Mouse (Mus musculus) myocyte (in vitro differentiated cells): Measurements from ENCODE around the gene Mga. TPM values are rescaled to one million over a fixed set of nuclear protein-coding genes. Genes with fewer than 3 reads are reported as not detected.

ENCODE experiments used
- H3K27me3 ChIP-seq: one replicate; pipeline ENCODE4 v1.6.1; 2011; ENCODE audit not compliant: control insufficient read depth, insufficient read depth, insufficient read length
- H3K36me3 ChIP-seq: one replicate; pipeline ENCODE4 v1.6.1; 2011; ENCODE audit not compliant: control insufficient read depth, insufficient read depth
- H3K4me2 ChIP-seq: one replicate; pipeline ENCODE4 v1.6.1; 2011; ENCODE audit warnings: low read depth, control low read depth
- H3K4me3 ChIP-seq: one replicate; pipeline ENCODE4 v1.5.1; 2011; ENCODE audit warnings: mild to moderate bottlenecking, control low read depth, moderate library complexity
- H3K79me2 ChIP-seq: one replicate; pipeline ENCODE4 v1.6.1; 2011; ENCODE audit not compliant: control insufficient read depth, insufficient read depth
- H3ac ChIP-seq: one replicate; pipeline ENCODE4 v1.6.1; 2011; ENCODE audit not compliant: control insufficient read depth, insufficient read length
- CEBPB ChIP-seq: IDR thresholded peaks from 2 replicates; pipeline ENCODE4 v1.6.1; 2011; ENCODE audit warnings: mild to moderate bottlenecking, moderate library complexity; ENCODE audit not compliant: poor library complexity, insufficient read depth, severe bottlenecking
- E2F4 ChIP-seq: IDR thresholded peaks from one replicate; pipeline ENCODE4 v1.6.1; 2011; ENCODE audit warnings: mild to moderate bottlenecking, control low read depth, moderate library complexity; ENCODE audit not compliant: insufficient read depth
- MAX ChIP-seq: IDR thresholded peaks from one replicate; pipeline ENCODE4 v1.6.1; 2011; ENCODE audit warnings: low read depth, mild to moderate bottlenecking, control low read depth
- MYOD1 ChIP-seq, 3 experiments: IDR thresholded peaks; one replicate each; pipeline ENCODE4 v1.6.1; 2011; ENCODE audit warnings: control low read depth in 2 of 3, low read depth in 2 of 3, mild to moderate bottlenecking in 2 of 3, moderate library complexity in 1 of 3; ENCODE audit not compliant: insufficient read length in 2 of 3, control insufficient read depth in 1 of 3
- MYOG ChIP-seq, 3 experiments: IDR thresholded peaks; one replicate each; pipeline ENCODE4 v1.6.1; 2011; ENCODE audit warnings: control low read depth in 2 of 3, low read depth in 2 of 3, mild to moderate bottlenecking in 2 of 3; ENCODE audit not compliant: insufficient read length in 2 of 3, control insufficient read depth in 1 of 3, insufficient read depth in 1 of 3
- POLR2A ChIP-seq: IDR thresholded peaks from one replicate; pipeline ENCODE4 v1.6.1; 2011; ENCODE audit warnings: low read depth, mild to moderate bottlenecking, control low read depth, moderate library complexity; ENCODE audit not compliant: insufficient read length
- POLR2AphosphoS2 ChIP-seq: IDR thresholded peaks from one replicate; pipeline ENCODE4 v1.6.1; 2011; ENCODE audit warnings: low read depth, control low read depth; ENCODE audit not compliant: insufficient read length
- REST ChIP-seq: IDR thresholded peaks from one replicate; pipeline ENCODE4 v1.6.1; 2011; ENCODE audit warnings: mild to moderate bottlenecking, control low read depth, moderate library complexity; ENCODE audit not compliant: insufficient read depth, insufficient read length
- SRF ChIP-seq: IDR thresholded peaks from one replicate; pipeline ENCODE4 v1.6.1; 2011; ENCODE audit warnings: low read depth; ENCODE audit not compliant: control insufficient read depth, insufficient read length
- TCF12 ChIP-seq: IDR thresholded peaks from one replicate; pipeline ENCODE4 v1.6.1; 2011; ENCODE audit warnings: mild to moderate bottlenecking, control low read depth; ENCODE audit not compliant: poor library complexity, insufficient read depth, severe bottlenecking
- TCF3 ChIP-seq: IDR thresholded peaks from one replicate; pipeline ENCODE4 v1.6.1; 2011; ENCODE audit warnings: low read depth, control low read depth; ENCODE audit not compliant: insufficient read length
- USF1 ChIP-seq: IDR thresholded peaks from one replicate; pipeline ENCODE4 v1.6.1; 2011; ENCODE audit warnings: low read depth, mild to moderate bottlenecking, control low read depth, moderate library complexity
- polyA plus RNA-seq: library from polyadenylated mRNA; unstranded; fragments of >200 nt; fragmentation: generic; extraction: Trizol; gene quantifications from one replicate; pipeline ENCODE4 v1.2.1, GENCODE M21; 2012; ENCODE audit warnings: missing spikeins

The Mga gene
- polyA plus RNA-seq, 1 experiment = 3.4 TPM

DNA sequence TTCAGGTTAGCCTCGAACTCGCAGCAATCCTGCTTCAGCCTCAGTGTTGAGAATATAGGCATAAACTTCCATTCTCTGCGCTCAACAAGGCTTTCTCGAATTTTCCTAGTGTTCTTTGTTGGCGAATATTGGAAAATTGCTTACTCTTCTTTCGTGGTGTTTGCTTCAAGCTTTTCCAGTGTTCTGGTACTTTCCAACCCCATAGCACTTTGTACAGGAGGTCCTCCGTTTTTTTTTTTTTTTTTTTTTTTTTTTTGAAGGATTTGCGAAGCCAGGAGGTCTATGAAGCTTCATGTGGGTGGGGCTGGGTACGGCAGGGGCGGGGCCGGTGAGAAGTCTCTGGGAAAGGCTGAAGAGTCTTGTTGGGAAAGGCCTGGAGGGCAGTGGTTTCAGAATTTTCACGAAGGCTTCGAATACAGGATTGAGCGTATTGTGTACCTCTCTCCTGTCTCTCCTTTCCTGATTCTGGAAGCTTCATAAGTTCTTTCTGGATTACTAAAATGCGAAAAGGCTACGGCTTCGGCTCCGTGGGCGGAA is 407 bp upstream of the Mga start:
- peak overlapping the region; percentile 15 for H3ac ChIP-seq
- H3K79me2 ChIP-seq = peaks cover 44% of the 10 kb centered on the region
- no peaks in the 10 kb centered on the region for H3K27me3 ChIP-seq
- H3K4me2 ChIP-seq = peak overlapping the region; percentile 43
- peak overlapping the region; percentile 32 for H3K4me3 ChIP-seq
- TF ChIP-seq E2F4 = no peak
- TF ChIP-seq SRF = no peak
- no peak for TF ChIP-seq MYOD1 (IDR thresholded peaks at IDR 0.05; ENCODE audit: control insufficient read depth in 1 of 3, insufficient read length in 2 of 3, low read depth in 2 of 3)
- TF ChIP-seq TCF12 = no peak
- TF ChIP-seq TCF3 = no peak
- no peak for TF ChIP-seq MYOG (IDR thresholded peaks at IDR 0.05; ENCODE audit: control insufficient read depth in 1 of 3, insufficient read depth in 1 of 3, insufficient read length in 2 of 3, low read depth in 2 of 3)
- TF ChIP-seq POLR2AphosphoS2 = no peak
- no peak for TF ChIP-seq USF1
- no peak for TF ChIP-seq POLR2A
- TF ChIP-seq CEBPB = no peak
- TF ChIP-seq MAX = no peak
- TF ChIP-seq REST = no peak
- H3K36me3 ChIP-seq = no peaks in the 10 kb centered on the region

DNA sequence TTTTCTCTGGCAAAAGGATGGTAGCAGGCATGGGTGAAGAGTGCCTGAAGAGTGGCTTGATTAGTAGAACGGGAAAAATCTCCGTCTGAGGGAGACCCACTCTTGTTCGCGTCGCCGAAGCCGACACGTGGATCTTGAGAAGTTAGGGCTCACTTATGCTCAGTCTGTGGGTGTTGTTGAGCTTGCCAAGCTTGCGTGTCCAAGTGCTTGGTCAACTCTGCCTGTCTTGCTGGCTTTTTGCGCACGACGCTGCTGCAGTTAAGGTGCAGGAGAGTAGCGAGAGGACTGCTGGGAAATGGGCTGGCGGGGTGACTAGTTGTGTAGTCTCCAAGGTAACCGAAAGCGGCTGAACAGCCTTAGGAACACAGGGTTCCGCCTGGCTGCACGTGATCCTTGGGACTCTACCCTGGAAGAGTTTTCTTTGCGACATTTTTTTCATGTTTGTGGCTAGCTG is 1.1 kb downstream of the Mga start:
- TF ChIP-seq REST (no peak), MYOD1 (IDR thresholded peaks at IDR 0.05; ENCODE audit: control insufficient read depth in 1 of 3, insufficient read length in 2 of 3, low read depth in 2 of 3) (no peak), MYOG (IDR thresholded peaks at IDR 0.05; ENCODE audit: control insufficient read depth in 1 of 3, insufficient read depth in 1 of 3, insufficient read length in 2 of 3, low read depth in 2 of 3) (no peak), TCF3 (no peak), USF1 (peak; percentile 25), E2F4 (no peak), CEBPB (no peak), SRF (no peak), POLR2A (no peak), MAX (no peak), TCF12 (no peak), POLR2AphosphoS2 (peak; percentile 24)
- Histone ChIP-seq H3K79me2 (peaks cover 50% of the 10 kb centered on the region), H3K27me3 (no peaks in the 10 kb centered on the region), H3K36me3 (no peaks in the 10 kb centered on the region), H3ac (no peak overlapping the region), H3K4me2 (peak overlapping the region; percentile 86), H3K4me3 (peak overlapping the region; percentile 32)

DNA sequence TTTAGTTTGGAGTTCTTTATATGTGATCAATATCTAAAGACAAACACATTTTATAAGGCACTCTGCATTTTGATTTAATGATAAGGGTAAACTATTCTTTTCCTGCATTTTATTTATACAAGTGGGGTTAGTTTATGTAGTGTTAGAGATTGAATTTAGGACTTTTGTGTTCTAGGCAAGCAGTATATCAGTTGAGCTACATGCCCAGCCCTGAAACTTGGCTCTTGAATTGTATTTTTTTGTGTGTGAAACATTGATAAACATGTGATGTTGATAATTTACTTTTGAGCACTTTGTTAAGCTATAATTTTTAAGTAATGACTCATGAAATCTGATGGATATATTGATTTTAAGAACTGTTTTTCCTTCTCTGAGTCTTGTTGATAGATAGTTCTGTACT is 19.0 kb downstream of the Mga start:
- H3K36me3 ChIP-seq = peaks cover 10% of the 10 kb centered on the region
- no peaks in the 10 kb centered on the region for H3K27me3 ChIP-seq
- H3K79me2 ChIP-seq = peaks cover 40% of the 10 kb centered on the region
- H3K4me3 ChIP-seq = no peak overlapping the region
- H3ac ChIP-seq = no peak overlapping the region
- no peak for TF ChIP-seq USF1
- TF ChIP-seq MYOD1 (IDR thresholded peaks at IDR 0.05; ENCODE audit: control insufficient read depth in 1 of 3, insufficient read length in 2 of 3, low read depth in 2 of 3) = no peak
- no peak for TF ChIP-seq TCF12
- H3K4me2 ChIP-seq = no peak overlapping the region

DNA sequence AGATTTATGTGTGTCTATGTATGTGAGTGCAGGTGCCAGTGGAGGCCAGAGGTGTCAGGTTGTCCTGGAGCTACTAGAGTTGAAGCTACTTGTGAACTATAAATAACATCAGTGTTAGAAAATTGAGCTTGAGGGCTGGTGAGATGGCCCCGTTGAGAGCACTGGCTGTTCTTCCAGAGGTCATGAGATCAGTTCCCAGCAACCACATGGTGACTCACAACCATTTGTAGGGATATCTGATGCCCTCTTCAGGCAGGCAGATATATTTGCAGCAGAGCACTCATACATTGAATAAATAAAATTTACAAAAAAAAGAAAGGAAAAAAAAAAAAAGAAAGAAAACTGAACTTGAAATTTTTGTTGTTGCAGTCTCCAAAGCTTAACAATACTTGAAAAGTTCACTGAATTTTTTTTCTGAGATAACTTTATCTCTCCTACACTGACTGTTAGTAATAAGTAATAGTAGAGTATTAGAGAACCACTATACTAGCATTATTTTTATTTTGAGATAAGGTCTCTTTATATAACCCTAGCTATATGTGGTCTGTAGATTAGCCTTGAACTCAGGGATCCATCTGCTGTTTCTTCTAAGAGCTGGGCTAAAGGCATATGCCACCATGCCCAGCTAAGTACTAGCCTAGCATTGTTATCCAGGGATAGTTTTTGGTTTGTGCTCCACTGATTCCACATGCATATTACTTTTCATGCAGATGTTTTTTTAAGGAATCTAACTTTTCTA is 20.8 kb downstream of the Mga start:
- H3K79me2 ChIP-seq = peaks cover 22% of the 10 kb centered on the region
- no peak overlapping the region for H3K4me3 ChIP-seq
- peaks cover 10% of the 10 kb centered on the region for H3K36me3 ChIP-seq
- TF ChIP-seq MAX (no peak), POLR2AphosphoS2 (no peak), USF1 (no peak), TCF12 (no peak), TCF3 (no peak), POLR2A (no peak), SRF (no peak), CEBPB (no peak), MYOD1 (IDR thresholded peaks at IDR 0.05; ENCODE audit: control insufficient read depth in 1 of 3, insufficient read length in 2 of 3, low read depth in 2 of 3) (no peak), REST (no peak), E2F4 (no peak)
- H3ac ChIP-seq = no peak overlapping the region
- H3K4me2 ChIP-seq = no peak overlapping the region
- H3K27me3 ChIP-seq = no peaks in the 10 kb centered on the region

DNA sequence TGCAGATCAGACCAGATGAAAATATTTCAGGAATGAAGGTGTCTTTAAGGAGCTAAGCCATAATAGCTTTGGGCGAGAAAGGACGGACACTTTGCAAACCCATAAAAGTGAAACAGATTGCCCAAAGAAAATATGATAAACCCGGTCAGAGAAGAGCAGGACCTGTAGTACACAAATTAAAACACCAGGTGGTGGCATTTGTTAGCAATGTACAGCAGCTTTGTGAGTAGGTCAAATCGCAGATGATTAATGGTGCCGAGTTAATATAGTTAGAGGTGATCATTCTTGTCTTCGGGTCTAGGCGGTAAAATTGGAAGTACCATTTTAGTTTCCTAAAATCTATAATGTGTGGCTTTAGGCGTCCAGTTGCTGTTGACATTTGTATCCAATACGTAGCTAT is 73.5 kb downstream of the Mga start:
- H3K36me3 ChIP-seq = no peaks in the 10 kb centered on the region
- H3ac ChIP-seq = no peak overlapping the region
- H3K4me2 ChIP-seq = peak overlapping the region; percentile 21
- TF ChIP-seq TCF3 = no peak
- no peaks in the 10 kb centered on the region for H3K79me2 ChIP-seq
- H3K27me3 ChIP-seq = no peaks in the 10 kb centered on the region
- no peak overlapping the region for H3K4me3 ChIP-seq
